Mouse (Mus musculus) induced T-regulatory cell, adult 2 months (primary cell): ENCODE results near the gene Bves.
"Not testable (repeated sequence)": the region's sequence is repeated elsewhere in the genome, so short reads cannot be mapped to it uniquely, and the experiment has no call there.

Experiments
- DNase-seq: peaks from one replicate; pipeline ENCODE4 v3.0.0-alpha.2; 2012; ENCODE audit warnings: low read depth

Gene Bves

DNA sequence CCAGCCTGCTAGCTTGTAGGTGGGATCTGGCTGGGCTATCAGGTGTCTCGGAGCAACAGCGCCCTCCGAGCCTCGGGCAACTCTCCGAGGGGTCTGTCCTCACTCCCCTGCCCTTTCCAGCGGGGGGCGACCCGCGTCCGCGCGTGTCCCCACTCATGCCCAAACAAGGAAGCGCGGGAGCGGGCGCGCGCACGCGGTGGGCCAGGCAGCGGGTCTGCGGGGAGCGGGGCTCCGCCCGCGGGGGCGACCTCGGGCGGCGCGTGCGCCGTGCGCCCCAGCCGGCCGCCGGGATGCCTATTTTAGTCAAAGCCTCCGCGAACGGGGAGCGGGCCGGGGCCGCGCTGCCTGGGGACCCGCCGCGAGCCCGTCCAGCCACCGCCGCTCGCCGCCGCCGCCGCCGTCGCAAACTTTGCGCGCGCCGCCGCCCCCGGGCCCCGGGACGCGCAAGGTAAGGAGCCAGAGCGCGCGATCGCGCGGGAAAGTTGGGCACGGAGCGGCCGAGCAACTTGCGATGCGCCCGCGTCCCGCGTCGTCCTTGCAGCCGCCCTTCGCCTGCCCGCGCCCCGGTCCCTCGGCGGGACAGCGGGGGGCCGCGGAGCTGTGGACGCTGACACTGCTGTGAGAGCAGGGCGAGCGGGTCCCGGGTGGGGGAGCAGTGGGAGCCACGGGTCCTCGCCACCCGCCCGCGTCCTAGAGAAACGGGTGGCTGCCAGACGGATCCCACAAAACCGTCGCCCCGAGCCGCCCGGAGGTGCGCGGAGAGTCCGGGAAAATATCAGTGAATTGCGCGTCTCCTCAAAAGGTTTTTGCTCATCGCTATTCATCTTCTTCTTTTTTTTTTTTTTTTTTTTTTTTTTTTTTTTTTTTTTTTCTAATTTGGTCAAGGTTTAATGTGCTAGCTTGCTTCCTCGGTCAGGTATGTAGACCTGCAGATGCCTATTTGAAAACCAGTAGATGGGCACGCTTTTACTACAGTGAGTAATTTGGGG lies at the start of gene Bves:
Gene Bves (plus strand): TSS at position 339 of the 989 bp plus-strand sequence.
- no peak for DNase-seq

DNA sequence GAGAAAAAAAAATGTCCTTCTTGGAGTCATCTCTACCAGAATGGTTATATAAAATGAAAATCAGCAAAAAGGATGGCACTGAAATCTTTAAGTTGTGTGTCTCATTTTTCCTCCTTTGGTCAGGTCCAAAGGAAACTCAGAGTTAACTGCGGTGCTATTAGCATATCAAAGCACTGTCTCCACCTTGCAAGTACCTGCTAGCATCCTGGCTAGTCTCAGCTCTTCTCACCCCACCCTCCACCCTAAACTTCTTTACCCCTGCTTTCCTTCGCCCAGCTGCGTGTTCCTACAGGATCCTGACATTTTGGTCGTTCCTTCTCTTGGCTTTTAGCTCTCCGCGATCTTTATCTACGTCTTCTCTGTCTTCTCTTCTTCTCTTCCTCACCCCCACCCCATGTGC lies 47.2 kb upstream of the Bves start:
- DNase-seq: no peak

DNA sequence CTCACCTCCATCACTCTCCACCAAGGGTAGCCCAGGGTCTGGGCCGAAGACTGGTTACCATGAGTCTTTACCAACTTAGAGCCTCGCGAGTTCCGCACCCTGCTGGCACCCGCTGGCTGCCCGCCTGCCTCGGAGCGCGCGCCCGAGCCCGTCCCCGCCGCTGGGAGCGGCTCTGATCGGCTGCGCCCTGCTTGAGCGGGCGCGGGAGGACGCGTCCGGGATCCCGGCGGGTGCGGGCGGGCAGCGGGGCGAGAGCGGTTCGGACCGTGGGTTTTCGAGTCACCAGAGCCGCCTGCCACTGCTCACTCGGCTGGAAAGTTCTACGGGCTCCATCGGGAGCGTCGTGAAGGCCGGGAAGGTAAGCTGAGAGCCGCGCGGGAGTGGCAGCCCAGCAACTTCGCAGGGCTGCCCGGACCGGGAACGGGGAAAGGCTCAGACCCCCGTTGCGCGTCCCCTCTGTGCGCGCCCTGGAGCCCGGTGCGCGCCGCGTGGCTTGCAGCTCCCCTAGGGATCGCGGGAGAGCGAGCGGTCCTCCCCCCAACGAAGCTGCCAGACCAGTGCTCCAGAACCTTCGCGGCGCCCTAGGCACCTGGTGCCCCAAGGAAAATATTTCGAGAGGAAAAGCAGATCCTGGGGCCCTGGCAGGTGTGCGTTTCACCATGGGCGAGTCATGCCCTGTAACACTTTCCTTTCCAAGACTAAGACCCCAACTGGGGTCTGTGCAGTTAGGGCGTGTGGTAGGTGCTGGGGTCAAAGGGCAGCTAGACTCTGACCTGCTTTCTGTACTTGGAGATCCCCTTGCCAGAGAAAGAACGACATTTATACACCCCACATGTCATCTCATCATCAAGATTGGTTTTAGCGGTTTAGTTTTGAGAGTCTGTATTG lies 46.1 kb upstream of the Bves start:
- no peak for DNase-seq

DNA sequence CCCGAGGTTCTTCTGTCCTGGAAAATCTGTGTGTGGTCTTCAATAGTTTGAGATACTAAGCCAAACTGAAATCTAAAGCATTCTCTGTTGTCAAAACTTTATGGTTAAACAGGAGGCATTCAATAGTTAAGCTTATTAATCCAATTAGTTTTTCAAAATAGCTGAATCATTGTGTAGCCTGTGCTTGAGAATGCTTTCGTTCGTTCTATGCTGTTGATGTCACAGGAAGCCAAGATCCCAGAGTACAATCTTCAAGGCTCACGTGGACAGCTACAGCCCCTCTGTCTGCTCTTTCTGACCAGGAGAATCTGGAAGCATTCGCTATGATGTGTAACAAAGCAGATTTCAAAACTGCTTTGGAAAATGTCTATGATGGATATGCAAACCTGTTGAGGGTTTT lies 45.0 kb upstream of the Bves start:
- no peak for DNase-seq

DNA sequence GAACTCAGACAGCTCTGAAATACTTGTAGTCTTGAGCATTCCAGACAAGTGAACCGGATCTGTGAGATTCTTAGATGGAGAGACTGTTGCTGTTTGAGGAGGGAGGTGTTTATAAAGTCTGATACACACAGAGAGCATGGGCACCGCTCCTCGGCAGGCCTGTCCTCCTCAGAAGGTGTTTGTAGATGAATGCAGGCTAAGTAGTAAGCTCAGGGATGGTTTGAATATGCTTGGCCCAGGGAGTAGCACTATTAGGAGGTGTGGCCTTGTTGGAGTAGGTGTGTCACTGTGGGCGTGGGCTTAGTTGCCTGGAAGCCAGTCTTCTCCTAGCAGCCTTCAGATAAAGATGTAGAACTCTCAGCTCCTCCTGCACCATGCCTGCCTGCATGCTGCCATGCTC lies 43.4 kb upstream of the Bves start:
- DNase-seq: not testable (repeated sequence)

DNA sequence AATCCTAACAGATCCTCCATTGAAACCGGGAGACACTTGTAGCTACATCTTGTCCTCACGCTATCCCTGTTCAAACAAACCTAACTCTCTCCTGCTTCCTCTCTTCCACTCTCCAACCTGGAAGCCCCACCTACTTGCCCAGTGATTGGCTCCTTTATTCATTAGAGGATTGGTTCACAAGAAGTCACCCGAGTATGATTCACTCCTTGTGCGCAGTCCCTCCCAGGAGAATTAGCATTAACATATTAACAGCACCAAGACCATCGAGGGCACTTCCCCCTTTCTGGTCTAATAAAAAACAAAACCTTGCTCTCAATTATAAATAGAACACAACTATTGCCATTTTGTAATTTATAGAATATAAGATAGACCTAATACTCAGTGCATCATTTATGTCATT lies 40.5 kb upstream of the Bves start:
- DNase-seq: no peak

DNA sequence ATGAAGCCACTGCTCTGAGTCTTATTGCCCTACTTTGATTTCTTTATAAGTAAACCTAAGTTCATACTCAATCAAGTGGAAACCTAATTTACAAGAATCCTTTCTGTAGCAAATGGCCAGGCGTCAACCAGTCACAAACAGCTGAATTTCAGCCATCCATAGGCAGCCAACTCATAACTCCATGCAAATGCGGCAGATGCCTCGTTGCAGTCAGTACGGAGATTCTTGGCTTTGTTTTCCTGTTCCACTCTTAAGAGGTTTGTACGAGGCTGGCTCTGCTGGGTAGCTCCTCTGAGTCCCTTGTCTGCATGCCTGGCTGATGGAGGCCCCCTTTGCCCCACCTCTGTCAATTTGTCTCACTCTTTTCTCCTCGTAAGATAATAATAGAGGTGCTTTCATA lies 37.1 kb upstream of the Bves start:
- no peak for DNase-seq

DNA sequence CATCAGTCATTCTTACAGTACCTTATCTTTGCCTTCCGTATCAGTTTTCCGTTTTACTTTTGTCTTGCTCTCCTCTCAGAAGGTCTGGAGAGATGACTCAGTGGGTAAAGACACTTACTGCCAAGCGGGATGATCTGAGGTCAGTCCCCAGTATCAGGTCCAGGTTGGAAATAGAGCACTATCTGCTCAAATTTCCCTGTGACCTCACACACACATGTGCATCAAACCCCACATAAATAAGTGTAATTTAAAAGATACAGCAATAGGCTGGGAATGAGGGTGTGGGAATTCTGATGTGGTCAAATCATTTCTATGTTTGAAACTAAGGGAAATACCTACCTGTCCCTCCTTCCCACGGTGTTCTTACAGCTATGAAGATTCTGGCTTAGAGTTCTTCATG lies 36.1 kb upstream of the Bves start:
- DNase-seq: no peak

DNA sequence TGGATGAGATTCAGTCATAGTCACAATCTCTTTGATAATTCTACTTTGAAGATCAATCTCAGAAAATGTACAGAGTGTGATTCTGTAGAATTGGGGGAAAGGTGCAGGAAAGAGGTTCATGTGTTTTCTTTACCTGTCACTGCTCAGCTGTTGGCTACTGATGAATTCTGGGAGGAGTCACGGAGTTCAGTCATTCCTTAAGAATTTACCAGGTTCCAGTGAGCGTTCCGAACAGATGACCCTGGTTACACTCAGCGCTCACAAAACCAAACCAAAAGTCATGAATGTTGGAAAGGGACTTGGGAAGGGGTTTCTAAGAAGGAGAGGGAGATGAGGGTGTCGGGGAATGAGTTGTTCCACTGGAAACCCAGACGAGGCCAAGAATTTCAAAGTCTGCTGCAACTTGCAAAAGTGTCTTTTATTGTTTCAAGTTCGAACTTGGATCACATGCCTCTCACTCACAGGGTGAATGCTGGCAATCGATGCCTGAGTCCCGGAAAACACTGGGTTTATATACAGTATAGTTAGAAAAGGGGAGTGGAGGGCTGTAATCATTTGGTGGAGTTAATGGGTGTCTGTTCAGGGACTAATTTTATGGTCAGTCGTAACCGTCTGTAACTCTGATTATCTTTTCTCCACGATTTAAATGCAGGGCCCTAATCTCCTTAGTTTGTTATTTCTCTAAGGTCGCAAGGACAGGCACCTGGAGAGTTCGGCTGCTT lies 32.1 kb upstream of the Bves start:
- DNase-seq: no peak

DNA sequence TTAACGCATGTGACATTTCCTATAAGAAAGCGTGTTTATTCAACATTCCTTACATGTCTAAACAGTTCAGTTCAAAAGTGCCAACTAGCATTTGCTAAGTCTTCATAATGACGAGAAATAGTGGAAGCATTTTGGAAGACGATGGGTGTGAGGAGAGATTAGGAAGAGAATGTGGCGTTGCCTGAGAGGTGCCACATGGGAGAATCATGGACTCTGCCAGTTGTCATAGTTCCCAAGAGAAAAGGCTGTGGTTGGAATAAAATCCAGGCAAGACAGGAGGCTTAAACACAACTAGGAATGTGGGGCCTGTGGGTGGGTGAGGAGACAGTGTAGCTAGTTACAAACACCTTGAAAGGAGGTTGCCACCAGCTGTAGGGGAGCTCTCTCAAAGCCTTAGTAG lies 30.4 kb upstream of the Bves start:
- no peak for DNase-seq

DNA sequence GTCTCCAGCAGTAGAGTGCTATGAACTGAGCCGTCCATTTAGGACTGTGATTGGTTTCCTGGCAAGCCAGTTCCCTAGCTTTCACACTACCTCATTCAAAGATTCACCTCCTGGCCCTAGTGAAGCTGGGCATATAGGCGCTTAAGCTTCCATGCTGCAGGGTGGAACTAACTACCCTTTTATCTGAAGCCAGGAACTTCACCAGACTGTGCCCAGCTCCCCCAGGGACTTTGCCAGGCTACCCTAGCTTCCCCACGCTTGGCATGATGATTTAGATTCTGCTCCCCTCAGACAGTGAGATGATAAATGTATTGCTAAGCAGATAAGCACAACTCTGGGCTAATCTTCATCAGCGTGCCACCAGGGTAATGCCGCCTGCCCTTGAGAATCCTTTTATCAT lies 24.4 kb upstream of the Bves start:
- DNase-seq: no peak

DNA sequence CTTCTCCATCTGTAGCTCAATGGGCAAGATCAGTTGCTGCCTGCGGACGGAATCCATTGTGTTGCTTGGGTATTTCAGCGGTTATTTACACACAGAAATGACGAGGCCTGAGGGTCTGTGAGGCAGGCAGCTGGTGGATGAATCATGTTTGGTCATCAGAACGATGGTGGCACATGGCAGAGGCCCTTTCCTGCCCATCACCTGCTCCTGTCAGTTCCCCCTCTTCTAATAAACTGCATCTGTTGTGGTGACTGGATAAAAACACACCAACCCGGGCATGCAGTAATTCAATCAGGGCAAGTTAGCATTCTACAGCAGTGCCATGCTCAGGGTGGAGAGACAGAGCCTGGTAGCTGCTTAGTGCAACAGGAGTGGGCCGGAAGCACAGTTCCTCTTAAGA lies 23.9 kb upstream of the Bves start:
- no peak for DNase-seq

DNA sequence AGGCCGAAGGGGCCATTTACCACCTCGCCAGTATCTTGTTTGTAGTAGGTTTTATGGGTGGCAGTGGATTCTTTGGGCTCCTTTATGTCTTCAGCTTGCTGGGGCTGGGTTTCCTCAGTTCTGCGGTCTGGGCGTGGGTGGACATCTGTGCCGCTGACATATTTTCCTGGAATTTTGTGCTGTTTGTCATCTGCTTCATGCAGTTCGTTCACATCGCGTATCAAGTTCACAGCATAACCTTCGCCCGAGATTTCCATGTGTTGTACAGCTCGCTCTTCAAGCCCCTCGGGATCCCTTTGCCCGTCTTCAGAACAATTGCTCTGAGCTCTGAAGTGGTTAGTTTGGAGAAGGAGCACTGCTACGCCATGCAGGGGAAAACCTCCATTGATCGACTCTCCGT lies 20.7 kb upstream of the Bves start:
- DNase-seq: no peak

DNA sequence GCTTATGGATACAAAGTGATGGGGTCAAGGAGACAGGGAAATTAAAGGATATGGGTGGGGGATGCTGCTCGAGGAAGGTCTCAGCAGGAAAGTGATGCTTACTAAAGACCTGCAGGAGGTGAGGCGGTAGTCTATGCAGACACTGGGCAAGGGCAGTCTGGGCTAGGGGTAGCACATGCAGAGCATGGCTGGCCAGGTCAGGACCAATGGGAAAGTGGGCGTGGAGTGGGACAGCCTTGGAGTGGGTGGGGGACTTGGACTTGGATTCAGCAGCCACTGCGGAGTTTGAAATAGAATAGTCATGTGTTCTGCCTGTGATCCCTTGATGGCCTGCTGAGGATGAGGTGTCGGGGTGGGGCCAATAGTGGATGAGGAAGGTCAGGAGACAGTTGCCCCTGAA lies 16.6 kb upstream of the Bves start:
- no peak for DNase-seq

DNA sequence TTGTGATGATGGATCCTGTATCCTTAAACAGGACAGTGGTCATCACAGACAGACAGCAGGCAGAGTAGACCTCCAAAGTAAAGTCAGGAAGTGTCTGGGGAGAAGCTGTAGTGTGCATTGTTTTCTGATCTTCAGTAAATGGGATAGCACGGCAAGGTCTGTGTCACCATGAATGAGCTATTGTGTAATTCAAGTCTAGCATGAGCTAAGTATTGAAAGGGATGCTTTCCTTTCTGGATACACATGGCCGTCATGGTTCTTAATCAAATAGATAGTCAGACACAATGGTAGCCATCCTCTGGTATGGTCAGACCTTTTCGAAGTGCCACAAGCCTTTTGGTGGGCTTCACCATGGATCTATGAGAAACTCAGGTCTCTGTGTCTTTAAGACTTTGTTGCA lies 15.3 kb upstream of the Bves start:
- no peak for DNase-seq

DNA sequence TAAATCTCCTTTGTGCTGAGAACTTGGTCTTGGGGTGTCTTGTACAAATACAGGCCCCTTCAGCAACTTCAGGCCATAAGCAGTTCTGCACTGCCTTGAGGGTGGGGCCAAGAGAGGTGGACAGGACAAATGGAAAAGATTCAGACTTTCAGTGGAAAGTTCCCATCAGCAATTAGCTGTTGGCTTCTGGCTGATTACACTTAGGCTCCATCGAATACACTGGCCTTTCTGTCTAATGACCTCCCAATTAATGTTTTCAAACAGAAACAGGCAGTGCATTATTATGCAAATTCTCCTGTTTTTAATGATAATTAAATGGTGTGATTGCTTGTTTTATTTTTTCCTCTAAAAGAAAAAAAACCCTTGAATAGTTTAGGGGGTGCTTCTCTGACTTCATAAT lies 11.4 kb upstream of the Bves start:
- no peak for DNase-seq

DNA sequence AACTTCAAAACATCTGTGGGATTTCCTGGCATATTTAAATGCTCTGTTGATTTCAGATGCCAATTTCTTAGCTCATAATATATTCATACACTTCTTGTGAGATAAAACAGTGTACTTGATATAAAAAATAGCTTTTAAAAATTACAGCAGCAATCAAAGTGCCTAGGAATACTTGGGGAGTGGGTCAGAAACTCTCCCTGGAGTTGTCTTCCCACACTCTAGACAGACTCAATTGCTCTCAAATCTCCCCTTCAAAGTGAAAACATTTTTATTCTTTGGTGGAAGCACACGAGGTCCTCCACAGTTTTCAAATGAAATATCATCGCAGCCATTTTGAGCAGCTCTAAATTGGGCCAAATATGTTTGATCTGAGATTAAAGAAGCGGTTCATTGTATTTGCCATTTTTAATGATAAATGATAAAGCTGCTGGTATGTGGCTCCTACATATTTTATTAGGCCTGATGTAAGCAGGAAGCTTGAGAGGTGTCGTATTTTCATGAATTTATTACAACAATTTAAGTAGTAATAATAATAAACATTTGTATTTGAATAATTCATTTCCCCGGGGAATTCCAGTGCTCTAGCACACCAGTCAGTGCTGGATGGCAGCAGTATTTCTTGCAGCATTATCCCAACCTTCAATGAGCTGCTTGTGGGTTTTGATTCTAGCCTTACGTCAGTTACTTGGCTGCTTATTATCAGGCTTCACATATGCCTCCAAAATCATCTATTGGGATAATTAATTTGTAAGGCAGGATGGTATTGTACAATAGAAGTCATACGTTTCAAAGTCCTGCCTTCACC lies 7.2 kb upstream of the Bves start:
- no peak for DNase-seq

DNA sequence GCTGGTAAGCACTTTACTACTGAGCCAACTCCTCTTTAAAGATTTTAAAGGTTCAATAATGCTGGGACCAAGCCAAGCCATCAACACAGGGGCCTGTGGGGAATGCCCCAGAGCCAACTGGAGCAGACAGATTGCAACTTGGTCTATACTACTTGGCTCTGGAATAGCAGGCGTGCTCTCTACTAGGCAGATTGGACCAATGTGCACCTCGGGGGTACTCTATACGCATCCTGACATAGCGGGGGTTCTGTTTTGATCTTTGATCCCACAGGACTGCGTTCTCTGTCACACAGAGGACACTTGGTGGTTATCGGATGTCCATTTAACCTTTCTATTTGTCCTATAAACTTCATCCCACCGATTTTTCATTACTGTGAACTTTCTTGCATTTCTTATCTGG lies 647 bp upstream of the Bves start:
- DNase-seq: no peak

DNA sequence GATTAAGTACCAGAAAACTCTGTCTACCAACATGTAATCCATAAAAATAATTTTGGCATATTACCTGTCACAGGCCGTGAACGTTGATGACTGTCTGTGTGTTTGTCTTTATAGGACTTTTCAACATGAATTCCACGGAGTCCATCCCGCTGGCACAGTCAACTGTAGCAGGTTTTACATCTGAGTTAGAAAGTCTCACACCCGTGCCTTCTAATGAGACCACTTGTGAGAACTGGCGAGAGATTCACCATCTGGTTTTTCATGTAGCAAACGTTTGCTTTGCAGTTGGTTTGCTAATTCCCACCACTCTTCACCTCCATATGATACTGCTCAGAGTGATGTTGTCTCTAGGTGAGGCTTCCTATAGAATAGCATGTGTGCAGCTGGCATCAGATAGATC lies 3.5 kb downstream of the Bves start:
- DNase-seq: no peak

DNA sequence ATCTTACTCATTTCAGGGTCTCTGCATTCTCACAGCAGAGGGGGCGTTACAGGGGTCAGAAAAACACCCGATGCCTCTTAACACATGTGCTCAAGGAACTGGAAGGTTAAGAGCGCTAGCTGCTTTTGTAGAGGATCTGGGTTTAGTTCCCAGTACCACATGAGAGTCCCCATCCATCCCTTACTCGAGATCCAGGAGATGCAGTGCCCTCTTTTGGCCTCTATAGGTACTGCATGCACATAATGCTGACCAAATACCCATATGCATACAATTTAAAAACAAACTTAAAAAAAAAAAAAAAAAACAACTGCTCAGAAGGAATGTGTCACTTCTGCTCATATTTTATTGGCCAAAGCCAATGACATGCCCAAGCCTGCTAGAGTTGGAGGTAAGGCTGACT lies 8.8 kb downstream of the Bves start:
- peak; percentile 3 for DNase-seq

DNA sequence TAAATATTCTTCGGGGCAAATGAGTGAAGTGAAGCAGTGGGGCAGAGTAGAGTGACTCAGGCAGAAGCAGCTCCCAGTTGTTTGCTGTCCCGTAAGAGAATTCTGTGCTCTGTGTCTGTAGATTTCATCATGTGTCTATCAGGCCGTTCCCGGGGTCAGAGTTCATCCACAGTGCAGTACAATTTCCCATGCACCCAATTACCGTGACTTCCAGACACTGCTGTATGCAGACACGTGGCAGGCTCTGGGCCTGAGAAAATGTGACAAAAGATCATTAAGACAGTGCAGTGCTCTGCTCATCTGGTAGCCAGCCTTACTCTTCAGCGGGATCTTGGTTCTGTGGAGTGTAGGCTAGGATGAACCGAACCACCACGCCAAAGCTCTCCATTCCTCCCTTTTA lies 9.6 kb downstream of the Bves start:
- no peak for DNase-seq

DNA sequence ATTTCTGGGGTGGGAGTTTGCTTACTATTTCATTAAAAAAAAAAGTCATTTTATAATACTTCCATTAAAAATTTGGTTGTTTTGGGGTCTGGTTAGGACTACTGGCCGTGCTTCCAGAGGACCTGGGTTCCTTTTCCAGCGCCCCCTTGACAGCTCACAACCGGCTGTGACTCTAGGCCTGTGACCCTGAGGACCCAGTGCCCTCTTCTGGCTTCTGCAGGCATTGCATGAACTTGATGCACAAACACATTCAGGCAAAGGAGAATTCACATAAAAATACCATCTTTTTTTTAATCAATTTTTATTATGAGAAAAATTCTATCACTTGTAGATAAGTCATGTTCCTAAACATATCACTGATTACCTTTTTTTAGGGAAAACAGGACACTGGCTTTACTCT lies 12.6 kb downstream of the Bves start:
- not testable (repeated sequence) for DNase-seq
